Mouse (Mus musculus): ENCODE data around the gene Mrpl23.

DNA sequence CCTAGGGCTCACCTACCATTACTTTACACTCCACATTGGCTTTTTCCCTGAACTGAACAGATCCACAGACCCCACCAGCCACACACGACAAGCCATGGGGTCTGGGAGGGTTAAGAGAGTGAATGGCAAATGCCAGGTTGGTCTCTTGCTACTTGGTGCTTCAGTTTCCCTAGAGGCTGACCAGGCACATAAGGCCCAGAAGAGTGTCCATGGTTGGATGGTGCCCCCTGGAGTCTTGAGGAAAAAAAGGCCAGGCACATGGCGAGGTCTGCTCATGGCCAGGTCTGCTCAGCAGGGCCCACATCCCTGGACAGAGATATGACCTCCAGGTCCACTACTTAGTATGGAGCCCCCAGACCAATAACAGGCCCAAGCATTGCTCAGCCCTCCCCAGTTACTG lies 34.7 kb upstream of the Mrpl23 start:
- TF ChIP-seq CEBPB (IDR thresholded peaks at IDR 0.05; ENCODE audit: low read depth) (no peak), MYOG (IDR thresholded peaks at IDR 0.05; ENCODE audit: control insufficient read depth, extremely low read depth, insufficient read length) (no peak), CTCF (IDR thresholded peaks at IDR 0.05; ENCODE audit: control insufficient read depth, insufficient read depth, insufficient read length) (peak; percentile 57)
